Mouse (Mus musculus) kidney, adult 8-10 months (tissue): ENCODE results near the gene Nfatc2ip.
A peak's percentile ranks its signal among the peaks of the same experiment; 100 is the strongest.

Source experiments
- DNase-seq, 2 experiments: peaks; one replicate each; pipeline ENCODE4 v3.0.0; 2022

The Nfatc2ip gene

GRCm38 (mm10) chr7:126354738-126355614, 41.6 kb downstream of the Nfatc2ip start:
- DNase-seq, result no peak

GRCm38 (mm10) chr7:126353994-126354365, 42.6 kb downstream of the Nfatc2ip start:
- DNase-seq, result no peak

- no peak for DNase-seq
Observed at GRCm38 (mm10) chr7:126353251-126353993, 43.1 kb downstream of the Nfatc2ip start.

- no peak for DNase-seq
Observed at GRCm38 (mm10) chr7:126351419-126351951, 45.1 kb downstream of the Nfatc2ip start.

- DNase-seq, result no peak
Observed at GRCm38 (mm10) chr7:126350748-126351418, 45.7 kb downstream of the Nfatc2ip start.

GRCm38 (mm10) chr7:126348293-126348692, 48.2 kb downstream of the Nfatc2ip start:
- no peak for DNase-seq

GRCm38 (mm10) chr7:126347098-126347497, 49.4 kb downstream of the Nfatc2ip start:
- DNase-seq, result no peak

GRCm38 (mm10) chr7:126345969-126346368, 50.6 kb downstream of the Nfatc2ip start:
- DNase-seq, result no peak

- DNase-seq, result no peak
Observed at GRCm38 (mm10) chr7:126345557-126345956, 51.0 kb downstream of the Nfatc2ip start.

- DNase-seq, result no peak
Observed at GRCm38 (mm10) chr7:126340896-126341295, 55.6 kb downstream of the Nfatc2ip start.

GRCm38 (mm10) chr7:126340206-126340618, 56.3 kb downstream of the Nfatc2ip start:
- DNase-seq, result peak; percentile 19 to 27

- DNase-seq, result no peak
Observed at GRCm38 (mm10) chr7:126339521-126339971, 57.0 kb downstream of the Nfatc2ip start.

- no peak for DNase-seq
Observed at GRCm38 (mm10) chr7:126338906-126339305, 57.6 kb downstream of the Nfatc2ip start.

- no peak for DNase-seq
Observed at GRCm38 (mm10) chr7:126335556-126335955, 61.0 kb downstream of the Nfatc2ip start.
